Mouse (Mus musculus): ENCODE results near the gene Psen2.
A peak's percentile ranks its signal among the peaks of the same experiment; 100 is the strongest.

The Psen2 gene

DNA sequence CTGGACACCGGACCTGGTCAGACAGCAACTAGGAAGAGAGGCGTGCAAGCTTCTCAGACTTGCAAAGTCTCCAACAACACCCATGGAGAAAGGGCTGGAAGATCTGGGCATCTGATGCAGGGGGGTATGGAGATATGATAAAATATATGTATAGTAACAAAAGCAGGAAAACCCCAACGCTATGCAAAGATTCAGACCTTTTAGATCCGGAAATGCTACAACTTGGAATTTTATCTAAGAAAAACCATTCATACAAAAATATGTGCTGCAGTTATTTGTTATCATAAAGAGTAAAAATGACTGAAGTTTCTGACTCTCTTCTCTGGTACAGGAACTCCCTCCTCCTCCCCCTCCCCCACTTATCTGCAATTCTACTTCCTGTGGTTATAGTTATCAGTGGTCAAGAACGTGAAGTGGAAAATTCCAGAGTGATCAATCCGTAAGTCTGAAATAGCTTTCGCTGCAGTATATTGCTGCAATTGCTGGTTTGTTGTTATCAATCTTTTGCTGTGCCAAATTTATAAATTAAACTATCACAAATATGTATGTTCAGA lies 14.6 kb downstream of the Psen2 start:
- DNase-seq (ENCODE audit: low spot score) = no peak

DNA sequence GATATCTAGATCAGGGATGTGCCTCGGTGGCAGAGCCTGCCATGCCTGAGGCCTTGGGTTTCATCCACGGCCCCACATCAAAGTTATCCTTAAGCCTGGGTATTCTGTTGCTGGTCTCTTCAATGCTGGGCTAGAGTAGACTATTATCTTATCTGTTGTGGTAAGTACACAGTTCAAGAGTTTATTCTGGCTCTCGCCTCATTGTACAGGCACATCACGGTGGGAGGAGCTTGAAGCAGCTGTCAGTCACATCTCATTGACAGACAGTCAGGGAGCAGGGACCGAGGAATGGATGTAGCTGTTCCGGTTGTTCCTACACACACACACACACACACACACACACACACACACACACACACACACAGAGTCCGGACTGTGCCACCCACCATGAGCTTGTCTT lies 15.3 kb downstream of the Psen2 start:
- no peak for DNase-seq (ENCODE audit: low spot score)

DNA sequence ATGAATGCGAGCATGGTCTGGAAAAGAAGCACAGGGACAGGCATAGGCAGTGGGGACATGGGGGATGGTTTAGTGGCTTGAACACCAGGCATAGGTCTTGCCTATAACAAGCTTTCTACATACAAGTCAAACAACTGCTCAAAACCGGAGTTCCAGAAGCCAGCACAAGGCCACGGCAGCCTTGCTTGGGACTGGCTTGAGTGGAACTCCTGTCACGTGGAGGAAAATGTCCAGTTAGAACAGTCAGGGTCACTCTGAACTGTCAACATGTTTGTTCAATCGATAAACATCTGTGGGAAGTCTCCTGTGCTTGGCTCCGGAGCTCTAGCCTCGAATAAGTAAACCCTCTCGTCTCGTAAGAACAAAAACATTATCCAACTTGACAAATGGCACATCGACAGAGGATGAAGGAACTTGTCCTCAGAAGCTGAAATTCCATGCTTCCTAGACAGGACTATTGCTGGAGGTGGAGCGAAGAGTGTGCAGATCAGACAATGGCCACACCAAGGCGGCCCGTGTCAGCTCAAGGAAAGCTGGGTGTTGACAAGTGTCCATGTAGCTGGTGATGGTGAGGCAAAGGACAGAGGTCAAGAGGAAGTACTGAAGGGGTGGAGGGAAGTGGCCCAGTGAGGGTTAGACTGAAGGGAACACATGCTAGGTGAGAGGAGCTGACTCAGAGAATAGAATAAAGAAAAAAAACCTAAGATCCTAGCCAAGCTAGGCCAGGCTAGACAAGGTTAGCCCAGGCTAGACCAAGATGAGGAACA lies 17.3 kb downstream of the Psen2 start:
- DNase-seq (ENCODE audit: low spot score) = no peak

DNA sequence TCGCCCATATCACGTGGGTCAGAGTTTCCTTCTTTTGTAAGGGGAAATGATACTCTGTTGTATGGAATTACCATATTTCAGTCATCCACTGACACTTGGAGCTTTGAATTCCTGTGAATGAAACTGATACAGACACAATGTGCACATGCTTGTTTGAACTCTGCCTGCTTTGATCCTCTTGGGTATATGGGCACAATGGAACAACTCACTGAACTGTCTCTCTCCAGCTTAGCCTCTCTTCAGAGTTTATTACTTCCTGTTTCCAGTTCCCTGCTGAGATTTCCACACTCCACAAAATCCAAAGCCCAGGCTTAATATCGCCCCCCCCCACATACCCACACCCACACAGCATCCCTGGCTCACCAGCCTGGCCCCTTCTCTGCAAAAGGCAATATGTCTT lies 31.5 kb downstream of the Psen2 start:
- no peak for DNase-seq (ENCODE audit: low spot score)

- no peak for DNase-seq (ENCODE audit: low spot score)
Measured at GRCm38 (mm10) chr1:180230580-180230979, 32.7 kb downstream of the Psen2 start.

GRCm38 (mm10) chr1:180229906-180230305 lies 33.3 kb downstream of the Psen2 start:
- DNase-seq (ENCODE audit: low spot score) = no peak

DNA sequence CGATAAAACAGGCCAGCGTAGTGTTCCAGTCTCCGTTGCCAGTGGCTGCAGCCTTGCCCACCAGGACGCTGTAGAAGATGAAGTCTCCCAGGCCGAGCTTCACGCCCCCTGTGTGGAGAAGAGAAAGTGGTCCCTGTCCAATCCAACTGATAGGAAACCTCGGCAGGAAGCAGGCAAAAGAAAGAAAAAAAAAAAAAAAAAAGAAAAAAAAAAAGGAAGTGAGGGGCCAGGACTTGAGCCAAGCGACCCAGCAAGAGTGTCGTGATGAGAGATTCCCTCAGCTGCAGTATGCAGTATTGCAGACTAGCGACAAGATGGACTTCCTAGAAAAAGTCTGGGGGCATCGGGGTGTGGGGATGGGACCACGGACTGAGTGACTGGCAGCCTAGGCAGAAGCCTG lies 34.4 kb downstream of the Psen2 start:
- no peak for DNase-seq (ENCODE audit: low spot score)

DNA sequence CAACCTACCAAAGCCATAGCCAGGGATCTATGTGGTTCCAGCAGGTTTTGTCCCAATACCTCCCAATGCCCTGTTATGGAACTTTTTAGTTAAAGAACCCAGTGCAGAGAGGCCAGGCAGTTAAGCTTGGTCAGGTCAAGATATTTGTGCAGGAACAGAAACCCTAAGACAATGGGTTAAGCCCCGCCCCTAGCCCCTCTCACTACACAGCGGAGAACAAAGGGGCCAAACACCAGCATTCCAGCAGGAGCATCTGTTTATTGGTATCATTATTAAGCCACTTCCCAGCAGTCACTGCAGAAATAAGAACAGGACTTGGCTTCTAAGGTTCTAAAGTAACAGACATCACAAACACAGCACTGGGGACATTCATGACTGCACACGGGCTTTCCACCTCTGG lies 36.5 kb downstream of the Psen2 start:
- no peak for DNase-seq (ENCODE audit: low spot score)

GRCm38 (mm10) chr1:180226221-180226713 lies 37.0 kb downstream of the Psen2 start:
- peak; percentile 19 for DNase-seq (ENCODE audit: low spot score)

- DNase-seq (ENCODE audit: low spot score) = peak; percentile 60
Measured at GRCm38 (mm10) chr1:180225500-180226220, 37.6 kb downstream of the Psen2 start.

- no peak for DNase-seq (ENCODE audit: low spot score)
Measured at GRCm38 (mm10) chr1:180222007-180222406, 41.2 kb downstream of the Psen2 start.

DNA sequence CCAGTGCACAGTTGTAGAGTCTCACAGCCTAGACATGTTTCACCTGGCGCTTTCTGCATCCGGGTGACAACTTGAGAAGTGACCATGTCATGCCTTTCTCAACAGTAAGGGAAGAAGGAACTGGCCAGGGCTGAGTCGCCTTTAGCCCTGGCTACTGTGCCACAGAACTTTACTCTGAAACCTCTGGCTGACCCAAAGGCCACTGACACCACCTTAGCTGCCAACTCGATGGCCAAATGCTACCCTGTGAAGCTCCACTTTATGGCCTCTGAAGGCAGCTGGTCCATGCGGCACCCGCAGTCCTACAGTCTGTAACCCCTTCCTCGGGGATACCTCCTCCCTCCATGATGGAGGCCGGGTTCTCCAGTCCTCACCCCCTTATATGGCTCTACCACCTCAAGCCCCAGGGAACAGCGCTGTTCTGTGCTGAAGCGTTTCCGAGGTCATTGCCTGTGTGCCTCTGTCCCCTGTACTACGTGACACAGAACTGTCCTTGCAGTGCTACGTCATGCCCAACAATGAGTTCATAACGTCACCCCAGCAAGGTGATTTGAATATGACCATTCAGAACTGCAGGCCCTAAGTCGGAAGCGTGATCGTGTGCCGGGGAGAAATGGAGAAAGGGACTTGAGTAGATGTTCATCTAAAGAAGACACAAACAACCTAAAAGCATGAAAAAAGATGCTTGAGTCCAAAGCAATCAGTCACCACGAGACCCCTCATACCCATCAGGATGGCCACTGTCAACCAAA lies 42.3 kb downstream of the Psen2 start:
- DNase-seq (ENCODE audit: low spot score) = no peak

GRCm38 (mm10) chr1:180216541-180217276 lies 46.5 kb downstream of the Psen2 start:
- no peak for DNase-seq (ENCODE audit: low spot score)

DNA sequence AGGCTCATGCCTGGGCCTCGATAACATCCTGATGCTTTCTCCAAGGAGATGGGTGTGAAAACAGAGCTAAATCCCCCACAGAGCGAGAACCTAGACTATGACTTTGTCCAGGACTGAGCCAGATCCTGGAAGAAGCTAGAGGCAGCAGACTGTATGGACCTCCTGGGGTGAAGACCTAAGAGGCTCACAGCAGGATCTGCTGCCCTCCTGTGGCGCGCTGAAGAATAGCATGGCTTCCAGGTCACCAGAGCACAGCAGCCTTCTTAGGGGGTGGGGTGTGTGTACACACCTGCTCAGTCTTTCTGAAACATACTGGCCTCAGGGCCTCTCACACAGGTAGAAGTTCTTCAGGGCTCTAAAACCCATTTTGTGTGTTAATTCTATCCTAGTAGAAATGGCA lies 48.2 kb downstream of the Psen2 start:
- peak; percentile 64 for DNase-seq (ENCODE audit: low spot score)

- DNase-seq (ENCODE audit: low spot score) = no peak
Measured at GRCm38 (mm10) chr1:180212911-180213310, 50.3 kb downstream of the Psen2 start.

GRCm38 (mm10) chr1:180210781-180211271 lies 52.4 kb downstream of the Psen2 start:
- no peak for DNase-seq (ENCODE audit: low spot score)

DNA sequence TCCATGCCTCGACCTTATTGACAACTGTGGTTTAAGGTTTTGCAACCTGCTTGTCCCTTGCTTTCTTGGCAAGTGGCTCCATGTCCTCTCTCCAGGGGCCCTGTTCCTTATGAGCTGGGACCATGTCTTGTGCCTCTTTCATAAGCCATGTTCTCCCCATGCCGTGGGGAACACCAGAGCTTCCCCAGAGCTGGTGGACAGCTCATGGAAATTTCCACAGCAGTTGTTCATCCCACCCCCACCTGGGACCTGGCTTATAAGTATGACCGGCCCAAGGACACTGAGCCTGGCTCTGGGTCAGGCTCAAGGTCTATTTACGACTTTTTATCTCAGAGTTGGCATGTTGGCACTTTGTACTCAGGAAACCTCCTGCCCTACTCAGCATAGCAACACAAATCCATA lies 53.2 kb downstream of the Psen2 start:
- DNase-seq (ENCODE audit: low spot score) = no peak

- no peak for DNase-seq (ENCODE audit: low spot score)
Measured at GRCm38 (mm10) chr1:180208370-180208769, 54.9 kb downstream of the Psen2 start.

GRCm38 (mm10) chr1:180200722-180201121 lies 62.5 kb downstream of the Psen2 start:
- DNase-seq (ENCODE audit: low spot score) = no peak

- DNase-seq (ENCODE audit: low spot score) = no peak
Measured at GRCm38 (mm10) chr1:180199715-180200050, 63.6 kb downstream of the Psen2 start.

- no peak for DNase-seq (ENCODE audit: low spot score)
Measured at GRCm38 (mm10) chr1:180198959-180199714, 64.1 kb downstream of the Psen2 start, which contains the start of gene Coq8a. Gene Coq8a (minus strand): TSS chr1:180199602.
